Mouse (Mus musculus) colon, adult 2 months (tissue): ENCODE measurements around the gene Cyp39a1. TPM values are rescaled to one million over a fixed set of nuclear protein-coding genes. Genes with fewer than 3 reads are reported as not detected.

Source experiments
- polyA plus RNA-seq: library from polyadenylated mRNA; depleted of rRNA; stranded (reverse); fragments of >200 nt; gene quantifications from 2 replicates; pipeline ENCODE4 v1.2.3, GENCODE M21; 2012; rRNA removed

Cyp39a1 gene
- polyA plus RNA-seq, result 2.0 and 2.3 TPM in 2 replicates

GRCm38 (mm10) chr17:43667290-43667843 is at the start of gene Cyp39a1:
Gene Cyp39a1 (plus strand): TSS chr17:43667425.

GRCm38 (mm10) chr17:43629496-43630426 is 37.5 kb upstream of the Cyp39a1 start, which contains the start of gene Tdrd6:
Gene Tdrd6 (minus strand): TSS chr17:43630299.

GRCm38 (mm10) chr17:43666576-43667289 is 492 bp upstream of the Cyp39a1 start, which contains the start of gene Slc25a27:
Gene Slc25a27 (minus strand): TSS chr17:43667214.

Other genes starting within 250 kb of the Cyp39a1 start
- 110 and 130 TPM in 2 replicates for gene Mep1a, start 164.6 kb upstream of the Cyp39a1 start, polyA plus RNA-seq
- gene Ankrd66, start 123.8 kb upstream of the Cyp39a1 start, polyA plus RNA-seq, result not detected in 2 replicates
- 6.4 and 6.5 TPM in 2 replicates for gene Pla2g7, start 99.3 kb upstream of the Cyp39a1 start, polyA plus RNA-seq
- not detected in 2 replicates for gene Tdrd6, start 37.1 kb upstream of the Cyp39a1 start, polyA plus RNA-seq
- gene Slc25a27, start 211 bp upstream of the Cyp39a1 start, polyA plus RNA-seq, result 2.1 TPM in 2 replicates
- gene Rcan2, start 133.9 kb downstream of the Cyp39a1 start, polyA plus RNA-seq, result 2.5 and 3.1 TPM in 2 replicates